Mouse (Mus musculus): Measurements from ENCODE around the gene Ran. TPM values are rescaled to one million over a fixed set of nuclear protein-coding genes. Genes with fewer than 3 reads are reported as not detected.

Gene Ran
- total RNA-seq, 2 experiments from 2014 or later: 68.9 to 83.3 TPM

- peak; percentile 83 for DNase-seq (ENCODE audit: low spot score)
Observed at GRCm38 (mm10) chr5:129063037-129063791, 43.3 kb downstream of the Ran start.

- no peak for DNase-seq (ENCODE audit: low spot score)
Observed at GRCm38 (mm10) chr5:129063792-129064087, 43.9 kb downstream of the Ran start.

- DNase-seq (ENCODE audit: low spot score): no peak
Observed at GRCm38 (mm10) chr5:129064186-129064585, 44.3 kb downstream of the Ran start.

GRCm38 (mm10) chr5:129065301-129065700, 45.4 kb downstream of the Ran start:
- no peak for DNase-seq (ENCODE audit: low spot score)

- peak; percentile 83 for DNase-seq (ENCODE audit: low spot score)
Observed at GRCm38 (mm10) chr5:129065946-129066345, 46.1 kb downstream of the Ran start.

GRCm38 (mm10) chr5:129066541-129067230, 46.8 kb downstream of the Ran start:
- DNase-seq (ENCODE audit: low spot score): peak; percentile 44

GRCm38 (mm10) chr5:129067231-129067834, 47.5 kb downstream of the Ran start:
- DNase-seq (ENCODE audit: low spot score): peak; percentile 18

GRCm38 (mm10) chr5:129071761-129072280, 52.0 kb downstream of the Ran start:
- DNase-seq (ENCODE audit: low spot score): no peak

GRCm38 (mm10) chr5:129073404-129073803, 53.5 kb downstream of the Ran start:
- DNase-seq (ENCODE audit: low spot score): no peak

Other genes with a start within 250 kb of the Ran start
- gene Rimbp2, start 66.6 kb upstream of the Ran start, total RNA-seq (2021): not detected
- gene Stx2, start 11.5 kb upstream of the Ran start, total RNA-seq (2021): 1 to 10 TPM; 4.5 to 6.6 TPM
- gene Adgrd1, start 76.7 kb downstream of the Ran start, total RNA-seq (2021): 1 to 10 TPM; 3.5 to 5.7 TPM

All from gastrocnemius, adult 18-20 months (tissue).